ENCODE assay signal across 8 mouse cellular contexts in genomic region chr12:52835914-52836546, GRCm38 (mm10).
DNase-seq lines count a peak whose midpoint lies in the region; ATAC-seq lines count a peak whose summit lies in the region.

No protein-coding gene starts in this region.

- no peaks in the 10 kb centered on the region for H3K27me3 ChIP-seq in forebrain, embryonic 10.5 days (ENCODE audit: poor library complexity, severe bottlenecking)
- H3K27me3 ChIP-seq in hindbrain, embryonic 13.5 days: no peaks in the 10 kb centered on the region
- no peaks in the 10 kb centered on the region for H3K27me3 ChIP-seq in midbrain, embryonic 16.5 days (ENCODE audit: control insufficient read depth, insufficient read depth, low read depth, low read length)

- intact Hi-C loops in gastrocnemius, postnatal 14 days (cut with DNase I; ENCODE audit: low total_unique reads): loop anchor here (10.0 kb wide), 1 partner anchor 59 kb away; no protein-coding TSS in a partner anchor

- H3K4me1 ChIP-seq in forebrain, embryonic 10.5 days: peaks cover 59% of the 10 kb centered on the region
- H3K4me1 ChIP-seq in hindbrain, embryonic 13.5 days (replicated peaks): peaks cover 47% of the 10 kb centered on the region
- peaks cover 34% of the 10 kb centered on the region for H3K4me1 ChIP-seq in midbrain, embryonic 16.5 days (ENCODE audit: control insufficient read depth, insufficient read depth, low read length)

- no peak overlapping the region for H3K4me2 ChIP-seq in hindbrain, embryonic 13.5 days
- H3K4me2 ChIP-seq in midbrain, embryonic 16.5 days (ENCODE audit: low read length): no peak overlapping the region

- no peak overlapping the region; the same call in 1 of the 2 replicates for H3K4me3 ChIP-seq in forebrain, embryonic 10.5 days
- no peak overlapping the region for H3K4me3 ChIP-seq in hindbrain, embryonic 13.5 days
- H3K4me3 ChIP-seq in midbrain, embryonic 16.5 days (ENCODE audit: low read depth, low read length): no peak overlapping the region

- ATAC-seq in hindbrain, embryonic 13.5 days (ENCODE audit: low FRiP score): peak; percentile 31; the same call in 1 of the 2 replicates
- 0 out of 2 replicates have a peak, but pooled peaks have one; percentile 40 for ATAC-seq in midbrain, embryonic 16.5 days

- H3K27ac ChIP-seq in forebrain, embryonic 10.5 days: peak overlapping the region; percentile 90
- peak overlapping the region; percentile 84 for H3K27ac ChIP-seq in hindbrain, embryonic 13.5 days
- peak overlapping the region; percentile 44; the same call in 1 of the 2 replicates for H3K27ac ChIP-seq in midbrain, embryonic 16.5 days (ENCODE audit: low read length)

- WGBS in forebrain, embryonic 10.5 days: 66% methylated on average over 12 of the region's 12 CpGs
- 59% methylated on average over 12 of the region's 12 CpGs for WGBS in hindbrain, embryonic 13.5 days
- WGBS in midbrain, embryonic 16.5 days: 57% methylated on average over 12 of the region's 12 CpGs

- no peaks in the 10 kb centered on the region for H3K9me3 ChIP-seq in forebrain, embryonic 10.5 days
- no peaks in the 10 kb centered on the region for H3K9me3 ChIP-seq in hindbrain, embryonic 13.5 days
- H3K9me3 ChIP-seq in midbrain, embryonic 16.5 days (replicated peaks; ENCODE audit: control insufficient read depth, low read length, poor library complexity, severe bottlenecking): no peaks in the 10 kb centered on the region

- DNase-seq in lung, postnatal 10 days: peak; percentile 25
- no peak for DNase-seq in lung, postnatal 36 days
- no peak for DNase-seq in forebrain, embryonic 10.5 days (ENCODE audit: extremely low spot score, low spot score)
- no peak for DNase-seq in yolk sac, embryonic 10.5 days (ENCODE audit: low spot score)
- DNase-seq in right cerebral cortex, postnatal 4 days: no peak
- no peak for DNase-seq in gastrocnemius, postnatal 14 days

- no peak overlapping the region for H3K9ac ChIP-seq in hindbrain, embryonic 13.5 days
- H3K9ac ChIP-seq in midbrain, embryonic 16.5 days (ENCODE audit: low read depth, low read length): no peak overlapping the region

- H3K36me3 ChIP-seq in forebrain, embryonic 10.5 days (replicated peaks): no peaks in the 10 kb centered on the region
- H3K36me3 ChIP-seq in hindbrain, embryonic 13.5 days: no peaks in the 10 kb centered on the region
- H3K36me3 ChIP-seq in midbrain, embryonic 16.5 days (ENCODE audit: control insufficient read depth, insufficient read depth, low read length): no peaks in the 10 kb centered on the region
